8 mouse cellular contexts compared by ENCODE assay signal in genomic region chr8:12873357-12874046, GRCm38 (mm10). TPM values are rescaled to one million over a fixed set of nuclear protein-coding genes. Genes with fewer than 3 reads are reported as not detected.
DNase-seq lines count a peak whose midpoint lies in the region; ATAC-seq and TF ChIP-seq lines count a peak whose summit lies in the region.

Gene Mcf2l (plus strand): TSS chr8:12873806.

- H3K4me3 ChIP-seq in intestine, embryonic 16.5 days (ENCODE audit: low read length): peak within 1 kb of the TSS; percentile 58
- H3K4me3 ChIP-seq in limb, embryonic 15.5 days: peak within 1 kb of the TSS; percentile 49
- peak within 1 kb of the TSS; percentile 59 for H3K4me3 ChIP-seq in midbrain, embryonic 15.5 days
- peak within 1 kb of the TSS; percentile 57 for H3K4me3 ChIP-seq in thymus, adult 2 months (ENCODE audit: control insufficient read depth, insufficient read depth, low read length)

- TF ChIP-seq CTCF in thymus, adult 2 months (IDR thresholded peaks at IDR 0.05; ENCODE audit: borderline replicate concordance, control insufficient read depth, extremely low read depth, insufficient read depth, low read length, poor library complexity): no peak

- H3K36me3 ChIP-seq in intestine, embryonic 16.5 days (ENCODE audit: control insufficient read depth, insufficient read depth, low read length): no peaks in the 10 kb centered on the region
- no peaks in the 10 kb centered on the region for H3K36me3 ChIP-seq in limb, embryonic 15.5 days
- no peaks in the 10 kb centered on the region for H3K36me3 ChIP-seq in midbrain, embryonic 15.5 days (replicated peaks)
- H3K36me3 ChIP-seq in thymus, adult 2 months (ENCODE audit: control insufficient read depth, insufficient read depth, low read length): no peaks in the 10 kb centered on the region

- H3K9ac ChIP-seq in intestine, embryonic 16.5 days (ENCODE audit: low read depth, low read length): peak within 1 kb of the TSS; percentile 59
- no peak within 1 kb of the TSS for H3K9ac ChIP-seq in limb, embryonic 15.5 days
- peak within 1 kb of the TSS; percentile 59 for H3K9ac ChIP-seq in midbrain, embryonic 15.5 days

- peak within 1 kb of the TSS; percentile 91 for H3K4me2 ChIP-seq in intestine, embryonic 16.5 days (ENCODE audit: low read depth, low read length)
- peak within 1 kb of the TSS; percentile 84 for H3K4me2 ChIP-seq in limb, embryonic 15.5 days
- H3K4me2 ChIP-seq in midbrain, embryonic 15.5 days: peak within 1 kb of the TSS; percentile 83

- no peak within 1 kb of the TSS for H3K27ac ChIP-seq in intestine, embryonic 16.5 days (ENCODE audit: low read length)
- no peak within 1 kb of the TSS for H3K27ac ChIP-seq in limb, embryonic 15.5 days
- H3K27ac ChIP-seq in midbrain, embryonic 15.5 days: peak within 1 kb of the TSS; percentile 63; the same call in 1 of the 2 replicates
- H3K27ac ChIP-seq in thymus, adult 2 months (ENCODE audit: control insufficient read depth, insufficient read depth, low read length): no peak within 1 kb of the TSS

- peaks cover 3% of the 10 kb centered on the region; the same call in 1 of the 2 replicates for H3K27me3 ChIP-seq in intestine, embryonic 16.5 days (replicated peaks; ENCODE audit: control insufficient read depth, insufficient read depth, low read length)
- peaks cover 21% of the 10 kb centered on the region for H3K27me3 ChIP-seq in limb, embryonic 15.5 days
- H3K27me3 ChIP-seq in midbrain, embryonic 15.5 days (replicated peaks): no peaks in the 10 kb centered on the region
- H3K27me3 ChIP-seq in thymus, adult 2 months (ENCODE audit: control insufficient read depth, insufficient read depth, low read length): no peaks in the 10 kb centered on the region

- peak; percentile 48 for DNase-seq in A20 (ENCODE audit: low read depth, low spot score)
- peak; percentile 98 for DNase-seq in ZHBTc4 (ENCODE audit: low read depth, low spot score)
- no peak for DNase-seq in gonadal fat pad, adult 2 months (ENCODE audit: low read depth)
- peak; percentile 69 for DNase-seq in thymus, adult 2 months

- no peaks in the 10 kb centered on the region for H3K9me3 ChIP-seq in intestine, embryonic 16.5 days (ENCODE audit: control insufficient read depth, low read length)
- no peaks in the 10 kb centered on the region for H3K9me3 ChIP-seq in limb, embryonic 15.5 days
- H3K9me3 ChIP-seq in midbrain, embryonic 15.5 days: no peaks in the 10 kb centered on the region

- peak; percentile 52 for ATAC-seq in common myeloid progenitor, adult 5-6 weeks (replicated peaks; ENCODE audit: low read depth, poor library complexity, severe bottlenecking)
- ATAC-seq in intestine, embryonic 16.5 days: peak; percentile 87
- no peak for ATAC-seq in limb, embryonic 15.5 days (ENCODE audit: insufficient number of reproducible peaks, low FRiP score, low TSS enrichment, low read depth)
- peak; percentile 70 for ATAC-seq in midbrain, embryonic 15.5 days (replicated peaks)

- H3K4me1 ChIP-seq in intestine, embryonic 16.5 days (ENCODE audit: control insufficient read depth, insufficient read depth, low read length): peaks cover 6% of the 10 kb centered on the region
- H3K4me1 ChIP-seq in limb, embryonic 15.5 days: peaks cover 12% of the 10 kb centered on the region
- H3K4me1 ChIP-seq in midbrain, embryonic 15.5 days: peaks cover 39% of the 10 kb centered on the region
- peaks cover 39% of the 10 kb centered on the region for H3K4me1 ChIP-seq in thymus, adult 2 months (replicated peaks; ENCODE audit: control insufficient read depth, insufficient read depth, low read length)

- WGBS in intestine, embryonic 16.5 days: under 1% methylated on average over 29 of the region's 30 CpGs
- WGBS in limb, embryonic 15.5 days: 2% methylated on average over 27 of the region's 30 CpGs
- under 1% methylated on average over 28 of the region's 30 CpGs for WGBS in midbrain, embryonic 15.5 days
- 1% methylated on average over 29 of the region's 30 CpGs for WGBS in thymus, adult 2 months

- TF ChIP-seq POLR2A in thymus, adult 2 months (IDR thresholded peaks at IDR 0.05; ENCODE audit: control insufficient read depth, extremely low read depth, insufficient read depth, low read length, poor library complexity): no peak

RNA-seq across cellular contexts. Expression of gene Mcf2l, which starts in this region (rescaled TPM):
- 4.3 and 7.9 TPM in 2 replicates for total RNA-seq in common myeloid progenitor, adult 5-6 weeks (2017)
- polyA plus RNA-seq in gonadal fat pad, adult 2 months (2012; rRNA removed): 19.7 and 20.5 TPM in 2 replicates
- 13.3 and 14.1 TPM in 2 replicates for polyA plus RNA-seq in intestine, embryonic 16.5 days (2015; fragmentation: Nextera tagmentation; extraction: Ambion mirVana)
- polyA plus RNA-seq in limb, embryonic 15.5 days (2015; fragmentation: Nextera tagmentation; extraction: Ambion mirVana): 9.5 and 11.0 TPM in 2 replicates
- polyA plus RNA-seq in midbrain, embryonic 15.5 days (2015; fragmentation: Nextera tagmentation; extraction: Ambion mirVana): 176 and 189 TPM in 2 replicates
- polyA plus RNA-seq in thymus, adult 2 months (2012; rRNA removed): 9.4 and 9.7 TPM in 2 replicates
